Mouse (Mus musculus): ENCODE measurements around the gene Foxr1. TPM values are rescaled to one million over a fixed set of nuclear protein-coding genes. Genes with fewer than 3 reads are reported as not detected.

Foxr1 gene
- polyA plus RNA-seq, 1 experiment from 2014 or later, result not detected

- Histone ChIP-seq H3K27ac (no peak overlapping the region), H3K36me3 (peaks cover 90% of the 10 kb centered on the region), H3K27me3 (no peaks in the 10 kb centered on the region), H3K4me2 (no peak overlapping the region), H3K9ac (no peak overlapping the region), H3K4me1 (no peaks in the 10 kb centered on the region), H3K9me3 (no peaks in the 10 kb centered on the region), H3K4me3 (no peak overlapping the region)
- no peak for ATAC-seq (ENCODE audit: insufficient number of reproducible peaks, low FRiP score, low TSS enrichment, low read depth)
- 79% methylated on average over 3 of the region's 3 CpGs for WGBS
These were observed 53.7 kb downstream of the Foxr1 start for GRCm38 (mm10) chr9:44387221-44387620.

GRCm38 (mm10) chr9:44384596-44384995 is 56.3 kb downstream of the Foxr1 start:
- Histone ChIP-seq H3K9me3 (no peaks in the 10 kb centered on the region), H3K36me3 (peaks cover 86% of the 10 kb centered on the region), H3K9ac (no peak overlapping the region), H3K4me3 (no peak overlapping the region), H3K27ac (no peak overlapping the region), H3K4me1 (peaks cover 15% of the 10 kb centered on the region), H3K4me2 (no peak overlapping the region), H3K27me3 (no peaks in the 10 kb centered on the region)
- WGBS, result 89% methylated on average over 13 of the region's 13 CpGs
- no peak for ATAC-seq (ENCODE audit: insufficient number of reproducible peaks, low FRiP score, low TSS enrichment, low read depth)

Small RNA genes within 50 kb of the gene (microRNA-seq; reads per million reads assigned to microRNA genes)
- gene Mir7085, result not detected

Other genes with a start within 250 kb of the Foxr1 start
- gene Cbl, start 207.1 kb downstream of the Foxr1 start, polyA plus RNA-seq (2015; fragmentation: Nextera tagmentation; extraction: Ambion mirVana), result 14.5 and 15.6 TPM in 2 replicates
- gene Ccdc153, start 200.5 kb downstream of the Foxr1 start, polyA plus RNA-seq (2015; fragmentation: Nextera tagmentation; extraction: Ambion mirVana), result not detected in 2 replicates
- gene Pdzd3, start 189.7 kb downstream of the Foxr1 start, polyA plus RNA-seq (2015; fragmentation: Nextera tagmentation; extraction: Ambion mirVana), result 0.26 TPM in 1 of 2 replicates, not detected in the other
- 12.5 and 12.7 TPM in 2 replicates for gene Nlrx1, start 172.5 kb downstream of the Foxr1 start, polyA plus RNA-seq (2015; fragmentation: Nextera tagmentation; extraction: Ambion mirVana)
- gene Abcg4, start 152.5 kb downstream of the Foxr1 start, polyA plus RNA-seq (2015; fragmentation: Nextera tagmentation; extraction: Ambion mirVana), result 6.2 and 6.4 TPM in 2 replicates
- gene Hinfp, start 135.5 kb downstream of the Foxr1 start, polyA plus RNA-seq (2015; fragmentation: Nextera tagmentation; extraction: Ambion mirVana), result 24.2 and 24.9 TPM in 2 replicates
- gene C2cd2l, start 120.9 kb downstream of the Foxr1 start, polyA plus RNA-seq (2015; fragmentation: Nextera tagmentation; extraction: Ambion mirVana), result 6.9 and 7.1 TPM in 2 replicates
- 37.7 and 38.0 TPM in 2 replicates for gene Dpagt1, start 115.1 kb downstream of the Foxr1 start, polyA plus RNA-seq (2015; fragmentation: Nextera tagmentation; extraction: Ambion mirVana)
- 252 and 254 TPM in 2 replicates for gene H2afx, start 106.4 kb downstream of the Foxr1 start, polyA plus RNA-seq (2015; fragmentation: Nextera tagmentation; extraction: Ambion mirVana)
- gene Hmbs, start 96.9 kb downstream of the Foxr1 start, polyA plus RNA-seq (2015; fragmentation: Nextera tagmentation; extraction: Ambion mirVana), result 88.7 and 95.1 TPM in 2 replicates
- 29.6 and 30.7 TPM in 2 replicates for gene Vps11, start 79.5 kb downstream of the Foxr1 start, polyA plus RNA-seq (2015; fragmentation: Nextera tagmentation; extraction: Ambion mirVana)
- 27.5 and 32.5 TPM in 2 replicates for gene Hyou1, start 61.6 kb downstream of the Foxr1 start, polyA plus RNA-seq (2015; fragmentation: Nextera tagmentation; extraction: Ambion mirVana)
- gene Slc37a4, start 44.3 kb downstream of the Foxr1 start, polyA plus RNA-seq (2015; fragmentation: Nextera tagmentation; extraction: Ambion mirVana), result 16.2 and 18.3 TPM in 2 replicates
- 1,592 and 1,878 TPM in 2 replicates for gene Rps25, start 34.0 kb downstream of the Foxr1 start, polyA plus RNA-seq (2015; fragmentation: Nextera tagmentation; extraction: Ambion mirVana)
- 132 and 140 TPM in 2 replicates for gene Trappc4, start 33.5 kb downstream of the Foxr1 start, polyA plus RNA-seq (2015; fragmentation: Nextera tagmentation; extraction: Ambion mirVana)
- 24.3 and 26.0 TPM in 2 replicates for gene Ccdc84, start 22.6 kb downstream of the Foxr1 start, polyA plus RNA-seq (2015; fragmentation: Nextera tagmentation; extraction: Ambion mirVana)
- gene Upk2, start 13.8 kb upstream of the Foxr1 start, polyA plus RNA-seq (2015; fragmentation: Nextera tagmentation; extraction: Ambion mirVana), result 0.37 and 0.45 TPM in 2 replicates
- 16.8 and 18.5 TPM in 2 replicates for gene Bcl9l, start 41.7 kb upstream of the Foxr1 start, polyA plus RNA-seq (2015; fragmentation: Nextera tagmentation; extraction: Ambion mirVana)
- 0.24 and 0.46 TPM in 2 replicates for gene Cxcr5, start 120.7 kb upstream of the Foxr1 start, polyA plus RNA-seq (2015; fragmentation: Nextera tagmentation; extraction: Ambion mirVana)
- gene Ddx6, start 163.8 kb upstream of the Foxr1 start, polyA plus RNA-seq (2015; fragmentation: Nextera tagmentation; extraction: Ambion mirVana), result 17.7 and 18.4 TPM in 2 replicates
- not detected in 2 replicates for gene Treh, start 232.1 kb upstream of the Foxr1 start, polyA plus RNA-seq (2015; fragmentation: Nextera tagmentation; extraction: Ambion mirVana)

All from limb, embryonic 15.5 days (tissue).